Mouse (Mus musculus) hindbrain, postnatal 0 days (tissue): Measurements from ENCODE around the gene Gclm. TPM values are rescaled to one million over a fixed set of nuclear protein-coding genes. Genes with fewer than 3 reads are reported as not detected.

Experiments
- ATAC-seq: fragments of 200-750 bp; cut with Nextera tagmentation; 2 replicates; pipeline ENCODE4 v1.8.0; 2017; ENCODE audit warnings: mild to moderate bottlenecking, moderate TSS enrichment, moderate library complexity
- DNase-seq: peaks from one replicate; pipeline ENCODE4 v3.0.0-alpha.2; 2015; ENCODE audit warnings: low spot score
- H3K27ac ChIP-seq: fragments of 300-500 bp; sonication (generic); 2 replicates; pipeline ENCODE4 v1.5.1; 2014; ENCODE audit warnings: mild to moderate bottlenecking
- H3K27me3 ChIP-seq: fragments of 300-500 bp; sonication (generic); 2 replicates; pipeline ENCODE4 v1.6.1; 2014; ENCODE audit warnings: low read length, mixed read lengths; ENCODE audit not compliant: insufficient read depth
- H3K36me3 ChIP-seq: fragments of 300-500 bp; sonication (generic); 2 replicates; pipeline ENCODE4 v1.6.1; 2014; ENCODE audit warnings: low read length, mixed read lengths; ENCODE audit not compliant: insufficient read depth
- H3K4me1 ChIP-seq: fragments of 300-500 bp; sonication (generic); 2 replicates; pipeline ENCODE4 v1.6.1; 2014; ENCODE audit warnings: antibody characterized with exemption, low read length, mixed read lengths; ENCODE audit not compliant: insufficient read depth
- H3K4me2 ChIP-seq: fragments of 300-500 bp; sonication (generic); 2 replicates; pipeline ENCODE4 v1.6.1; 2014; ENCODE audit warnings: low read depth, mild to moderate bottlenecking, low read length, moderate library complexity, mixed read lengths
- H3K4me3 ChIP-seq: fragments of 300-500 bp; sonication (generic); 2 replicates; pipeline ENCODE4 v1.5.1; 2014; ENCODE audit warnings: low read length
- H3K9ac ChIP-seq: fragments of 300-500 bp; sonication (generic); replicated peaks from 2 replicates; pipeline ENCODE4 v1.6.1; 2014; ENCODE audit warnings: mild to moderate bottlenecking, low read length, moderate library complexity, mixed read lengths
- H3K9me3 ChIP-seq: fragments of 300-500 bp; sonication (generic); 2 replicates; pipeline ENCODE4 v1.6.1; 2016; ENCODE audit warnings: low read length, mixed read lengths
- CTCF ChIP-seq: IDR thresholded peaks from 2 replicates; pipeline ENCODE4 v1.5.1; 2016; ENCODE audit warnings: antibody characterized with exemption, control low read depth, low read depth
- WGBS: fragments of 180-500 bp; shearing (Covaris S2); extraction: QIAGEN DNeasy Blood & Tissue Kit; methylation state at CpG from one replicate; pipeline ENCODE4 v1.1.7; 2014; 5-methylcytosine and 5-hydroxymethylcytosine counted together
- microRNA counts: library from miRNA; unstranded; fragments of <30 nt; microRNA quantifications from one replicate; lab custom pipeline; 2015
- microRNA-seq, 2 experiments: library from miRNA; unstranded; fragments of <30 nt; microRNA quantifications; one replicate each; pipeline ENCODE4; 2016
- polyA plus RNA-seq: library from polyadenylated mRNA; unstranded; fragments of >200 nt; fragmentation: Nextera tagmentation; extraction: Ambion mirVana; gene quantifications from 2 replicates; pipeline ENCODE4 v1.2.1, GENCODE M21; 2015
- total RNA-seq: library from RNA; depleted of rRNA; stranded (reverse); fragments of >200 nt; gene quantifications from 2 replicates; pipeline ENCODE4 v1.2.3, GENCODE M21; 2014; rRNA removed

Gclm gene
- total and polyA plus RNA-seq, 2 experiments from 2014 or later: 36.9 to 67.6 TPM

DNA sequence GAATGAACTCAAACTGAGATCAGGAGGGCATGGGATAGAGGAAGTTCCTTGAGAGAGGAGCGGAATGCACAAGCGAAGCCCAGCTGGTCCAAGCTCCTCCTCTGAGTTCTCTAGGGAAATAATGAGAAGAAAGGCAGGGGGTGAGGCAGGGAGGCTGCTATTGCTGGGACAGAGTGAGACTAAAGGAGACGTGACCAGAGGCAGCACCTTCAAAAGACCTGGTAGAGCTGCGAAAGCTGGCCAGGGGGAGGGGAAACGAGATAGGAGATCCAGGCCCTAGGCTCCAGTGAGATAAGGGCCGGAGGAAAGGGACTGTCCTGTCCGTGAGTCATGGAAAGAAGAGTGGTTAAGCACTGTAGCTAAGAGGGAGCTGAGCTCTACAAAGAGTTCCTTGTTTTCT lies 68.6 kb downstream of the Gclm start:
- DNase-seq (no peak), ATAC-seq (no peak)
- Histone ChIP-seq H3K9ac (no peak overlapping the region), H3K4me1 (no peaks in the 10 kb centered on the region), H3K27ac (no peak overlapping the region), H3K27me3 (no peaks in the 10 kb centered on the region), H3K36me3 (no peaks in the 10 kb centered on the region), H3K4me3 (no peak overlapping the region), H3K9me3 (no peaks in the 10 kb centered on the region), H3K4me2 (no peak overlapping the region)
- TF ChIP-seq CTCF: no peak
- WGBS: 54% methylated on average over 7 of the region's 7 CpGs

DNA sequence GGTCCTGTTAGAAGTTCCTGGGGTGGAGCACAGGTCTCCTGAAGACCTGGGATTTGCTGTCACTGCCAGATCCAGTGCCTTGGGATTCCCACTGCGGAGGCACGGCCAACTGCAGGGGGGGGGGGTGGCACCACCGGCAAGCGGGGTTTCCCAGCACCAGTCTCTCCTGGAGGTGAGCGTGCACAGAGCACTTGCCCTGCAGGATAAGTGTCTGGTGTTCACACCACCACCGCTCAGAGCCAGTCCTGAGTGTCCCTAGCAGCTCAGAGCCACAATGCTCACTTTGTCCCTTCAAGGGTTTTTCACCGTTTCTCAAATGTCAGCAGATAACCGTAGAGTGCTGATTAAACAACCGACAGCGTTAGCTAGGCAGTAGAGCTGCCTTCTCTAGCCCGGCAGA lies 71.3 kb downstream of the Gclm start:
- no peaks in the 10 kb centered on the region for H3K4me1 ChIP-seq
- H3K4me2 ChIP-seq: peak overlapping the region; percentile 30
- no peaks in the 10 kb centered on the region for H3K36me3 ChIP-seq
- ATAC-seq (0 out of 2 replicates have a peak, but pooled peaks have one; percentile 44), DNase-seq (peak; percentile 27)
- H3K4me3 ChIP-seq: no peak overlapping the region
- no peaks in the 10 kb centered on the region for H3K27me3 ChIP-seq
- TF ChIP-seq CTCF: no peak
- WGBS: 8% methylated on average over 11 of the region's 11 CpGs
- 0 out of 2 replicates have a peak overlapping the region, but pooled peaks have one; percentile 0 for H3K9ac ChIP-seq
- H3K9me3 ChIP-seq: no peaks in the 10 kb centered on the region
- H3K27ac ChIP-seq: no peak overlapping the region

DNA sequence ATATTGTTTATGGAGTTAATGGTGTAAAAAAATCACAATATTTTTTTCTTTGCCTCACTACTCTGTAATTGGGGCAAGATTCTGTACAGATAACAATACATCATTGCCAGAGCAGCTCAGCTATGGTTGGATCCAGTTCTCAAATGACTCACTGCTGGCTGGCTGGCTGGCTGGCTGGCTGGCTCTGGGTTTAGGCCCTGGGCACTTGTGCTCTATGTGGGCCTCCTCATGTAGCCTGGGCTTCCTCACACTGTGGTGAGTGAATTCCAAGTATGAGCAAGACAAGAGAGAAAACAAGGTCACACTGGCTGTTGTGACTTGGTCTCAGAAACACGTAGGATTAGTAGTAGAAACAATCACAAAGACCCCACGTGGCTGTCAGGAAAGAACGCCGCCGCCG lies 72.0 kb downstream of the Gclm start:
- no peak overlapping the region for H3K9ac ChIP-seq
- no peaks in the 10 kb centered on the region for H3K36me3 ChIP-seq
- ATAC-seq: no peak
- no peak overlapping the region for H3K4me3 ChIP-seq
- H3K4me2 ChIP-seq: no peak overlapping the region
- no peaks in the 10 kb centered on the region for H3K9me3 ChIP-seq
- no peak for DNase-seq
- no peaks in the 10 kb centered on the region for H3K4me1 ChIP-seq
- H3K27ac ChIP-seq: no peak overlapping the region
- TF ChIP-seq CTCF: no peak
- H3K27me3 ChIP-seq: no peaks in the 10 kb centered on the region
- WGBS: 89% methylated on average over 6 of the region's 6 CpGs

MicroRNA genes within 50 kb of the gene (microRNA counts, 519-probe panel; counts per million panel counts)
- 1,630 counts per million, percentile 20 among the panel's probes with 10 or more counts for microRNA mmu-miR-760 (lab: Ali Mortazavi, UCI)

Small RNA genes within 50 kb of the gene (microRNA-seq; reads per million reads assigned to microRNA genes)
- gene Gm22903: 0 reads per million in 2 experiments
- gene Mir760: 380 to 451 reads per million in 2 experiments

Other genes with a start within 250 kb of the Gclm start
- gene Abca4, start 201.1 kb upstream of the Gclm start, total RNA-seq: 8.7 and 11.7 TPM in 2 replicates
- 3.9 and 4.8 TPM in 2 replicates for gene Abca4, start 201.1 kb upstream of the Gclm start, polyA plus RNA-seq
- gene Dnttip2, start 28.8 kb downstream of the Gclm start, total RNA-seq: 8.5 and 9.9 TPM in 2 replicates
- 43.7 and 48.6 TPM in 2 replicates for gene Dnttip2, start 28.8 kb downstream of the Gclm start, polyA plus RNA-seq
- 23.8 and 29.4 TPM in 2 replicates for gene Bcar3, start 48.6 kb downstream of the Gclm start, total RNA-seq
- gene Bcar3, start 48.6 kb downstream of the Gclm start, polyA plus RNA-seq: 6.3 and 7.7 TPM in 2 replicates